Mouse (Mus musculus) monocyte, adult 2 months (primary cell): ENCODE data around the gene D6Ertd527e.

Experiments
- DNase-seq, 2 experiments: peaks; one replicate each; pipeline ENCODE4 v3.0.0; 2022; ENCODE audit warnings: low spot score in 2 of 2, low read depth in 1 of 2

D6Ertd527e gene

GRCm38 (mm10) chr6:87151427-87151826, 46.9 kb downstream of the D6Ertd527e start:
- DNase-seq, result no peak

GRCm38 (mm10) chr6:87152461-87153230, 48.1 kb downstream of the D6Ertd527e start:
- DNase-seq, result peak; percentile 35 to 55

- no peak for DNase-seq
These were observed 48.7 kb downstream of the D6Ertd527e start for GRCm38 (mm10) chr6:87153231-87153580.

- no peak for DNase-seq
These were observed 49.3 kb downstream of the D6Ertd527e start for GRCm38 (mm10) chr6:87153836-87154235.

DNA sequence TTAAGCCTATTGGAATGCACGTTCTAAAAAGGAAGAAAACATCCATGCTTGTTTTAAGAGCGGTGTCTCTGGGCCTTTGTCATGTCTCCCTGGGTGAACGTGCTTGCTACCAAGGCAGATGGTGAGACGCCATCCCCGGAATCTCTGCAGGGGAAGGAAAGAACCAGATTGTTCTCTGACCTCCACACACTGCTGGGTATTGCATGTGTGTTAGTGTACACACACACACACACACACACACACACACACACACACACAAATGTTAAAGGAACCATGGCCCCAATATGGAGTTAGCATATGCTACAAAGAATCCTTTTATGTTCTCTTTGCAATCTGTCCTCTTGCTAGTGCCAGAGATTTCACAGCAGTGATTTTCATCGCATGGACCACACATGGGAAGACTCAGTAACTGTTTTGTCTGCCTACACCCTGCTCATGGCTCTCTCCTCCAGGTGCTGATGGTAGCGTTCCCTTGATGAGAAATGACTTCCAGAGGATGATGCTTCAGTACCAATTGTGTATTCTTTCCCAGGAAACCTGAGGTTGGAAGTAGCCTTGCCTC, 53.6 kb downstream of the D6Ertd527e start:
- no peak for DNase-seq

GRCm38 (mm10) chr6:87160196-87160595, 55.6 kb downstream of the D6Ertd527e start:
- no peak for DNase-seq

- no peak for DNase-seq
These were observed 57.1 kb downstream of the D6Ertd527e start for GRCm38 (mm10) chr6:87161391-87162263.
